Mouse (Mus musculus) MN1 (cell line): ENCODE results near the gene Fmnl3.

ENCODE experiments used
- DNase-seq: peaks from one replicate; pipeline ENCODE4 v3.0.0-alpha.2; 2016; ENCODE audit warnings: low spot score

Fmnl3 gene

GRCm38 (mm10) chr15:99343414-99344147 is 26.7 kb downstream of the Fmnl3 start:
- DNase-seq: peak; percentile 79

DNA sequence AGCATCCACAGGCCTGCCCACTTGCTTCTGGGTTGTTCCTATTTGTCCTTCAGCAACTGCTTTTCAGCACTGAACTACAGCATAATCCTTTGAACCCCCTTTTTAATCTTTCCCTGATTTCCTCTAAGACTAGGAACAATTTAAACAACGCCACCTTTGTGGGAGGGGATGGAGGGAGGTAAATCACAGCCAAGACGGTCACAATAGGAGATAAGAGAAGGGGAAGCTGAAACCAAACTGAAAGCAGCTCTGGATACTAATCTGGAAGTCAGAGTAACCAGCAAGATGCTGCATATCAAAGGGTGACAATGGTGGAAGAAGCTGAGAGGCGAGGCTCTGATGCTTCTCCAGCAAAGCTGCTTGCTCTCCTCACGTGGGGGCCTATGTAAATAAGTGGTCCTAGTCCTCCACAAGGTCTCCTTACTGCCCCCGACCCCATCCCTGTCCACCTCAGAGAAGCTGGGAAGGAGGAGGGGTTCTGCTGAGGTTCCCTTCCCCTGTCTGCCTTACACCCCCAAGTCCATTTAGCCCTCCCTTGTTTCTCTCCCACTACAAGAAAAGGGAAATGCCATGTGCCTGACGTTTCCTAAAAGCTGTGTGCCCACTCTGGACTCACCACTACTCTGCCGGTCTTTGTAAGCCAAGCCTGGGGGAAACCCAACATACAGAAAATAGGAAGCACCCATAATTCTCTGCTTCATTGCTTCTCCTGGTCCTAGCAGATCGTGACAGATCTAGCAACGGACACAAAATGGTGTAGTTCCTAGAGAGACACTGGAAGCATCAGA is 27.9 kb downstream of the Fmnl3 start:
- DNase-seq: no peak

GRCm38 (mm10) chr15:99341102-99341501 is 29.2 kb downstream of the Fmnl3 start:
- DNase-seq: no peak

DNA sequence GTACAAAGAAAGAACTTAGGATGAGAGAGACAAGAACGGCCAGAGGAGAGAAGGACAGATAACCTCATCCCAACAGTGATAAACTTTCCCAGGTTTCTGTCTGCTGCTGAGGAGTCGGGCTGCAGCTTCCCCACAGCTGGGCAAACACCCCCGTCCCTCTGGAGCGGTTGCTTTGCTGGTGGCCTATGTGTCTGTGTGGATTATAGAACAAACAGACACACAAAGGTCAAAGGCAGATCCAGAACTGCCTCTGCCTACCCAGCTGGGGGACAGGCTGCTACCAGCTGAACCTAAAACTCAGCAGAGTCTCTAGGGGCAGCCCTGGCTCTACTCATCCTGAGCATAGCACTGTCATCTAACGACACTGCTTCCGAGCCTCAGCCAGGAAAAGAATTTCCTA is 30.6 kb downstream of the Fmnl3 start:
- DNase-seq: no peak

DNA sequence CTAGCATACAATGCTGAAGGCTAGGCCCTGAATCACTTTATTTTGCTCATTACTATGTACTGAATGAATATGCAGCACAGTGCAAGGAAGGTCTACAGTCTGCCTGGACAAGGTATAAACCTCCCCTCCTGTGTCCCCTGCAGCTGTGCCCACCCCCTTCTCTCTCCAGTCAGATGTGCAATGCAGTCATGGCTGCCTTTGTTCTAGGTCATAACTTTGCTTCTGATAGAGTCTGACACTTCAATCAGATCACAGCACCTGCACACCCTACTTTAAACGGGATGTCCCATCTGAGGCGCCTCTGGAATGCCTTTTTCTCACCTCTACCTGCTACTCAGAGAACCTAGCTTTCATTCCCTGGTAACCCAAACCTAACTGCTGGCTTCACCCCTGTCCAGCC is 31.4 kb downstream of the Fmnl3 start:
- DNase-seq: no peak

DNA sequence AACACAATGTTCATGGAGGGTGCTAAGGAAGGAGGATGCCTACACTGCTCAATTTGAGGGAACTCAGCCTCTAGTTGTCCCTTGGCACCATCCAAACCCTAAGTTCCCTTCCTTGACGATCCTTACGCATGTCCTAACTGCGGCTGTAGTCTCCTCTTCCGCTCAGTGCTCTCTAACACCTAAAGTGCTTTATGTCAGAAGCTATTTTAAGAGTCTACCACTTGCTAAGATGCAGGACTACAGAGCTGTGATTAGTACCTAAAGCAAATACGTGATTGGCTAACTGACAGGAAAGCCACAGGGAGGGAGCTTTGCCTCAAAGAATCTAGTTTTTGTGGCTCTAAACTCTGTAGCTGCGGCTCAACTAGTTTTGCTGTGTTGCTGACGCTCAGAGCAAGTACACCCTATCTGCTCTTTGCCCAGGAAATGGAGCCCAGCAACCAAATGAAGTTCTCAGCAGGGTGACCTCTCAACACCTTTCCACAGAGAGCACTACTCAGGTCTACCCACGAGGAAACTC is 34.4 kb downstream of the Fmnl3 start:
- no peak for DNase-seq

- no peak for DNase-seq
These were observed 35.8 kb downstream of the Fmnl3 start for GRCm38 (mm10) chr15:99334500-99334899.

GRCm38 (mm10) chr15:99333676-99334065 is 36.6 kb downstream of the Fmnl3 start:
- no peak for DNase-seq

GRCm38 (mm10) chr15:99332921-99333675 is 37.2 kb downstream of the Fmnl3 start:
- peak; percentile 76 for DNase-seq

DNA sequence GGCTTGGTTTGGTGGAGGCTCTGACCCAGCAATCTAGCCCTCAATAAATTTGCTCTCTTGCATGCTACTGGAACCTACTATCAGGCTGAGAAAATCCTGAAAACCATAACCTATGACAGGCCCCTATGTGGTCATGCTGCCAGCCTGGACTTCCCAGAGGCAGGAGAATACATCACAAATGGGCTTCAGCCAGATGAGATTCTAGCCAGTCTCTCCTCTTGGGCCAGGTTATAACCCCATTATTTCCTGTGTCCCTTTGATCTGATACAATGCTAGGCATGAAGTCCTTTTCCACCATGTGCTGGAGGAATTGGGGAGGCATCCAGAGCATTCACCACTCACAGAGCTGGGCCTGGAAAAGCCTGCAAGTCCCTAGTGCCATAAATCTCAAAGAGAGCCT is 38.2 kb downstream of the Fmnl3 start:
- DNase-seq: no peak

- DNase-seq: no peak
These were observed 38.9 kb downstream of the Fmnl3 start for GRCm38 (mm10) chr15:99331341-99331740.

DNA sequence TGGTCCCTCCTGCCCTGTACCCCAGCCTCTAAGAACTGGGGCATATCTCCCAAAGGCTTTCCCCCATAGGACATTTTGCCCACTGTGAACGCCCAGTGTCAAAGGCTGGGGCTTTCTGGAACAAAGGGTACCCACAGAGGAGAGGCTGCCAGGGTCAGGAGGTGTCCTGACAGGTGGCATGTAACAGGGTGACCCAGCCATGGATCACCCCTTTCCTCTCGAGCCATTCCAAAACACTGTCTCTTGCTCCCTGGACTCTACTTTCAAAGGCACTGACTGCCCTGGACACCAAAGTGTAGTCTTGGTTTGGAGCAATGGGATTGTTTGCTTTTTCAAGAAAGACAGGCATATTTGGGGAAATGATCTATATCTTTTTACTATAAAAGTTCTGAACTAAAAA is 40.0 kb downstream of the Fmnl3 start:
- DNase-seq: no peak

GRCm38 (mm10) chr15:99328011-99328410 is 42.3 kb downstream of the Fmnl3 start:
- DNase-seq: no peak

DNA sequence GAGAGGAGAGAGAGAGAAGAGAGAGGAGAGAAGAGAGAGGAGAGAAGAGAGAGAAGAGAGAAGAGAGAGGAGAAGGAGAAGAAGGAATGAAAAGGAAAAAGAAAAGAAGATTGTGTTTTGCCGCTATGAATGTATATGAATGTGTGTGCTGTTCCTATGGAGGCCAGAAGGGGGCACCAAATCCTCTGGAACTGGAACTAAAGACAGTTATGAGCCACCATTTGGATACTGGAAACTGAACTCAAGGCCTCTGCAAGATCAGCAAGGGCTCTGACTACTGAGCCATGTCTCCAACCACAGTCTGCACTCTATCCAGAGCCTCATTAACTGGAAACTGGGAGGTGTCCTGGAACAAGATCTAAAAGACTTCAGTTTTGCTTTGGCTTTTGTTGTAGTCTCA is 43.3 kb downstream of the Fmnl3 start:
- peak; percentile 58 for DNase-seq

GRCm38 (mm10) chr15:99326407-99326806 is 43.9 kb downstream of the Fmnl3 start:
- DNase-seq: no peak

- DNase-seq: no peak
These were observed 44.7 kb downstream of the Fmnl3 start for GRCm38 (mm10) chr15:99325598-99325997.

- DNase-seq: no peak
These were observed 46.1 kb downstream of the Fmnl3 start for GRCm38 (mm10) chr15:99324151-99324550.

- DNase-seq: no peak
These were observed 49.3 kb downstream of the Fmnl3 start for GRCm38 (mm10) chr15:99320978-99321377.

GRCm38 (mm10) chr15:99320168-99320674 is 50.1 kb downstream of the Fmnl3 start:
- no peak for DNase-seq

- no peak for DNase-seq
These were observed 50.8 kb downstream of the Fmnl3 start for GRCm38 (mm10) chr15:99319411-99319871.

- no peak for DNase-seq
These were observed 51.3 kb downstream of the Fmnl3 start for GRCm38 (mm10) chr15:99318861-99319410.

GRCm38 (mm10) chr15:99318071-99318470 is 52.2 kb downstream of the Fmnl3 start:
- DNase-seq: no peak
